Mouse (Mus musculus) CD4-positive, CD25-positive, alpha-beta regulatory T cell, adult 2 months (primary cell): ENCODE results near the gene Pabpn1.

Source experiments
- DNase-seq: peaks from one replicate; pipeline ENCODE4 v3.0.0-alpha.2; 2012; ENCODE audit warnings: low read depth, low spot score

The Pabpn1 gene

DNA sequence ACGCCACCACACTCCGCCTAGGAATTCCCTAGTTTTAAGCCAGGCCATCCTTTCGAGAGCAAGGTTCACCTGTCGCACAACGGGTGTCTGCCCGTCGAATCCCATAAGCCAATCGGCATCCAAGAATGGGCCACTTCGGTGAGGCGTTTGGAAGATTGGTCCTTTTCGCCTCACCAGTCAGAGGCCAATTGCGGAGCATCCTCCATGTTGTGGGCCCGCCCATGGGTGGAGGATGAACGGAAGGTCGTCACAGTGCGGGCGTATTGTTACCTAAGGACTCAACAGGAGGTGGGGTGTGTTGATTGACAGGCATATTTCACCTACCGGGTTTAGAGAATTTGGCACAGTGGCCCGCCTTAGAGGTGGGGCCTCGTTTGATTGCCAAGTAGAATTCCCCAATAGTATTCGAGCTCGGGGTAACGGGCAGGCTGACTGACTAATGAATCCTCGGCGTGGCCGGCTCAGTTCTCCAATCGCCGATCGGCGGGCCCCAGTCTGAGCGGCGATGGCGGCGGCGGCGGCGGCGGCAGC is 1.4 kb downstream of the Pabpn1 start:
- peak; percentile 98 for DNase-seq

DNA sequence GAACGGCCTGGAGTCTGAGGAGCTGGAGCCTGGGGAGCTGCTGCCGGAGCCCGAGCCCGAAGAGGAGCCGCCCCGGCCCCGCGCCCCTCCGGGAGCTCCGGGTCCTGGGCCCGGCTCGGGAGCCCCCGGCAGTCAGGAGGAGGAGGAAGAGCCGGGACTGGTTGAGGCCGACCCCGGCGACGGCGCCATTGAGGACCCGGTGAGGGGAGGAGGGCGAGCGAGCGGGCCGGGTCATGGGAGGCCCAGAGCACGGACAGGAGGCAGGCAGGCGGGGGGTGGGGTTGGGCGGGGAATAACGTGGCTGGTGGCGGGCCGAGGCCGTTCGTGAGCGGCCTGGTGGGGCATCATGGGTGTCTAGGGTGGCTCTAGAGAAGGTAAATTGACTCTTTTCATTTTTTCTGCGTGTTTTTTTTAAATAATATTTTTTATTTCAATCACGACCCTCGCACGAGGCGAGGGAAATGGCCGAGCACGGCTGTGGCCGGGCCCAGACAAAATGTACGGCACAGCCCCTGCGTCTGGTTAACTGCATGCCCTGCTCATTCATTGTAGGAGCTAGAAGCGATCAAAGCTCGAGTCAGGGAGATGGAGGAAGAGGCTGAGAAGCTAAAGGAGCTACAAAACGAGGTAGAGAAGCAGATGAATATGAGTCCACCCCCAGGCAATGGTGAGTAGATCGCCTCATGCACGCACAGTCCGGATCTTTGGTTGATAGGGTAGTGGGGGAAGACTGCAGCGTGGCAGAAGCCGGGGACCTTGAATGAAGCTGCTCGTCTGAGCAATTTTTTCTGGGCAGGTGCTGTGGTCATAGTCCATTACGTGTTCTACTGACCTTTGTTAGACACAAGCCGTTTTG is 2.2 kb downstream of the Pabpn1 start:
- DNase-seq, result peak; percentile 69

DNA sequence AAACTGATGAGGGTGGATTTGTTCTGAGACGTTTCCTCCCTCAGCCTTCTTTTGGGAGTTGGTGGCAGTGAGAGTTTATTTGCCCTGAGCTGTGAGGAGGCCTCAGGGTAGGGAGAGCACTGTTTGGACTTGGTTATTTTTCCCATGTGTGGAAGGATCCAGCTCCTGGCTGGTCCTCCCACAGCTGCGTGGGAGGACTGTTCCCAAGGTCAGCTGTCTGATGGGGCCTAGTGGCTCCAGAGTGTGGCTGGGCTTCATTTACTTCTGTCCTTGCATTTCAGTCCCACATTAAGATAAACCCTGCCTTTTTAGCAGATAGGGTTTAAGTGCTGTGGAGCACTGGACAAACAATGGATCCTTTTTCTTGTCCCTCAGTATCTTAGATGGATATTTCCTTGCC is 5.1 kb downstream of the Pabpn1 start:
- DNase-seq, result no peak

DNA sequence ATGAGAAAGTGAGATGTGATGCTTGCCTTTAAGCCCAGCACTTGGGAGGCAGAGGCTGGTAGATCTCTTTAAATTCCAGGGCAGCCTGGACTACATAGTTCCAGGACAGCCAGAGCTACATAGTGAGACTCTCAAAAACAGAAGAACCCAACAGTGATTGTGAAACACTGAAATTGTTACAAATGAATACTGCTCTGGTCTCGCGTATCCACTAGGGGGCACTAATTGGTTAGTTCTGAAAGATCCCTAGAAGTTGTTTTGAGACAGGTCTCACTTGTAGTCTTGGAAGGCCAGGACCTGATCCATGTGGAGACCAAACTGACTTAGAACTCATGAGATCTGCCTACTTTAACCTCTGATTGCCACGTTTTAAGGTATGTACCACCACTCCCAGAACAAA is 8.1 kb downstream of the Pabpn1 start:
- peak; percentile 82 for DNase-seq

DNA sequence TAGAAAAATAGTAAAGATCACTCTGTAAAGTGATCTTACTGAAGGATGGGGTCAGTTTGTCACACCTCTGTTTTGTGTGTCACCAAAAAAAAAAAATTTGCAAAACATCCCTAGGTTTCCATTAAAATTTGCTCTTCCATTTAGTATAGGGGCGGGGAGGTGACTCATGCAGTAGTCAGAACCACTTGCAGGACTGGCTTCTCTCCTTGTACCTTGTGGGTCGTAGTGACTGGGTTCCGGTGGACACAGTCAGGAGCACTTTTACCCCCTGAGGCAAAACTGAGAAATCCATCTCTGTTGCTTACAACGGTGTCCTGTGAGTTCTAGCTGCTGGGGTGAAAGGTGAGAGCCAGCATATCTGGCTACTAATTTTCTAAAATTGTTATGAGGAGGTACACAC is 11.3 kb downstream of the Pabpn1 start:
- DNase-seq, result no peak

DNA sequence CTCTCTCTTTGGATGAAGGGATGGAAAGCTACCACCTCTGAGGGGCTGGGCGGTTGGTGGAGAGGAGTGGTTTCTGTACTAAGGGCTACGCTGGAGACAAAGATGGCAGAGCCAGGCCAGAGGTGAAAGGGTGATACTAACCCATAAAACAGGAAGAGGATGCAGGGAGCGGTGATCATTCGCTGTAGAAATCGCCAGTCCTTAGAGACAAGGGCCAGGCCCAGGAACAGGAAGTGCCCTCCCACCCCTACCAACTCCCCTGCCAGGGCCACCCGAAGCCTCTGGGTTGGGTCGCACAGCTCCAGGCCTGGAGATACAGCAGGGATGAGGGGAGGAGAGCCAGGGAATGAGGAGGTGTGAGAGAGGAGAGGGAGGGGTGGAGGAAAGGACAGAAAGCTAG is 16.4 kb downstream of the Pabpn1 start:
- DNase-seq, result no peak

DNA sequence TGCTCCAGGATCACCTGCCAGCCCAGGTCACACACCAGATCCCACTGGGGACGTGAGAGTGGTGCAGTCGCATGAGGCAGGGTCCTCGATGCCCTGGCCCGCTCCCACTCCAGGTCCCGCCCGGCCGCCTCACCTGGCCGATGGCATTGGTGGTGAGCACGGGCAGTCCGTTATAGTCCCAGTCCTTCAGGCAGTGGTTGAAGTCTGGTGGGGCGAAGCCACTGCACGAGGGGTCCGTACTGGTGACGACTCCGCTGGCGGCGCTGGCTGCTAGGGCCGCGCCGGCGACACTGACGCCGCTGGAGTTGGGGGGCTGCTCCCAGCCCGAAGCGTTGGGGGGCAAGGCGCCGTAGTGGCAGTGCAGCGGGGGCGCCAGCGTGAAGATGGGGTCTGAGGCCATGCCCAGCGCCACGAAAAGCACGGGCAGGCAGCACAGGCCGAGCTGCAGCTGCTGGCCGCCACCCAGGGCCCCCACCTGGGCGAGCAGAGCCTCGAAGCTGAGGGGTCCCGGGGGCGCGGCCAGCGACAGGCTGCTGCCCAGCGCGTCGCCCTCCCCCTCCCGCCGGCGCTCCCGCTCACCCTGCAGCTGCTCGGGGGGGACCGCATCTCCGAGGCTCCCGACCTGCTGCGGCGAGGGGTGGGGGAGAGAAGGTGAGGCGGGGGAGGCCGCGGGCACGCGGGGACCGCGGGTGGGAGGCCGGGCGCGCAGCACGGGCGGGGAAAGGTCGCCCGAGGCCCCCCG is 20.0 kb downstream of the Pabpn1 start:
- peak; percentile 35 for DNase-seq

DNA sequence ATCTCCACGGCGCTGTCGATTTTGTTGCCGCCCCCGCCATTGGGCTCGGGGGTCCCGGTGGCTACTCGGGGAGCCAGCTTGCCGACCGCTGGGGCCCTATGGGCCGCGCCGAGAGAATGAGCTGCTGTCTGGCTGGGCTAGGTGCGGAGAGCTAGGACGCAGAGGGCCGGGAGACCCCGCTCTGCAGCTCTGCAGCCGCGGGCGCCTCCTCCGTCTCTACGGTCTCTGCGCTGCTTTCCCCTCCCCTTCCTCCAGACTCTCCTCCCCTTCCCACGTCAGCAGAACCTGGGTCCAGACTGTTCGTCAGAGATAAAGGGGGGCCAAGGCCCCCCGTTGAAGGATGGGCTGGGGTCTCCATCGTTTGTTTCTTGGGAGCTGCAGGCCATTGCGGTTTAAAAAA is 20.6 kb downstream of the Pabpn1 start, which contains the start of gene Slc22a17:
TSS of gene Slc22a17 (minus strand) at position 247 of the 400 bp plus-strand sequence.
- DNase-seq, result peak; percentile 72

DNA sequence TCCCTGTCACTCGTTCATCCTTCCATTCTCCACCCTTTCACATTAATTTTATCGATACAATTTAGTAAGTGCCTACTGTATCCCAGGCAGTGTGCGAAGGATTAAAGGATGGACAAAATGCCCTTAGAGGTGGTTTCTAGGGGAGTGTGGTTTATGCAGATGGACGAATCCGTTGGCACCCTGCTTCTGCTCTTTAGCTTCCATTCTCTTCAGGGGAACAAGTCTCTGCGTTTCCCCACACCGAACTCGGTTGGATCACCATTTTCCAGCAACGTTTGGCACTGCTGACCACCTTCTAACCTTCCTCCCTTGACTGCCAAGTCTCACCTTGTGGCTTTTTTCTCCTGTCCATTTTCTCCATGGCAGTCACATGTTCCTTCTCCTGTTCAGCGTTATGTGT is 21.0 kb downstream of the Pabpn1 start:
- DNase-seq, result no peak

DNA sequence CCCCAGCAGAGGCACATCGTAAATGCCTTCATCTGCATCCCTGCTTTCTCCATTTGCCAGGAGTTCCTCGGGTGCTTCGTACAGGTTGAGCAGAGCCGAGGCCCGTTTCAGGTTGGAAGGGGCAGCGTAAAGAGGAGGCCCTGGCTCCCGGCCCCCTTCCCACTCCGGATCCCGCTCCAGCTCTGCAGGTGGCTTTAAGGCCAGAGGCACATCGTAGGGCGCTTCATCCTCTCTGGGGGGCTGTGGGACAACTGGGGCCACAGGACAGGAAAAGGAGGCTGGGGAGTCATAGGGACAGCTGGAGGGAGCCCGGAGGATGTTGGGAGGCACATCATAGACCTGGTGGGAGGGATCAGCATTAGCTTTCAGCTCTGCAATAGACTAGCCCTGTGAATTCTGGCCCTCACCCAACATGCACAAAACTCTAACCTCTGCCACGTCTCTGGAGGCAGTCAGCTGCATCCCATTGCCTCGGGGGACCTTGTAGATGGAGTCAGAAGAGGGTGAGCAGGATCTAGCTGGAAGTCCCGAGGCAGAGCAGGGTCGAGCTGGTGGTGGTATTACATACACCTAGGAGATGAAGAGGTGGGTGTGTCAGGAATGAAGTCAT is 27.9 kb downstream of the Pabpn1 start:
- DNase-seq, result no peak

DNA sequence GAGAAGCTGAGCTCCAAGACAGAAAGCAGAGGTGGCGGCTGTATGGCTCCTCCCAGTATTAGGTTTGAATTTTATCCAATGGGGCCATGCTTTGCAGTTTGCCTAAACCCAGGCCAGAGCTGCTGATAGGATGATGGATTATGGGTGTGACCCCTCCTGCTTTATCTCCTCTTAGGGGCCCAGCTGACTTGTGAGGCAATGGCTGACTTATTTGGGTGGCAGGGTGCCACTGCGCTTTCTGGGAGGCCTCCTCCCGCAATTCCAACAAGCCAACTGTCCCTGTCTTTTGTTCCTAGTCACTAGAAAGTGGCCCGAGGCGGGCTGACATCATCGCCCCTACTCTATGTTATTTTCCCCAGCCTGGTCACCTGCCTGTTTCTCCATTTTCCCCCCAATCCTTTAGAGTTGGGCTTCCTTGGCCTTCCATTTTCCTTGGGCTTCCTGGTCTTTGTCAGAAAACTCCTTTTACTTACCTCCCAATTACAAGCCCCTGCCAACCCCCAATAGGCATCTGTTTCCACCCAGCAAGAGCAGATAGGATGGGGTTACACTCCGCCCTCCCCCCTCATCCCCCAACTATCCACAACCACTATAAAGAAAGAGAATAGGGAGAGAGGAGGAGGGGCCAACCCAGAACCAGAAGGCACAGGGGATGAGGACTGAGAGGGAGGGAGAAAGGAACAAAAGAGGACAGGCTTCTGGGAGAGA is 32.5 kb downstream of the Pabpn1 start:
- DNase-seq, result no peak

DNA sequence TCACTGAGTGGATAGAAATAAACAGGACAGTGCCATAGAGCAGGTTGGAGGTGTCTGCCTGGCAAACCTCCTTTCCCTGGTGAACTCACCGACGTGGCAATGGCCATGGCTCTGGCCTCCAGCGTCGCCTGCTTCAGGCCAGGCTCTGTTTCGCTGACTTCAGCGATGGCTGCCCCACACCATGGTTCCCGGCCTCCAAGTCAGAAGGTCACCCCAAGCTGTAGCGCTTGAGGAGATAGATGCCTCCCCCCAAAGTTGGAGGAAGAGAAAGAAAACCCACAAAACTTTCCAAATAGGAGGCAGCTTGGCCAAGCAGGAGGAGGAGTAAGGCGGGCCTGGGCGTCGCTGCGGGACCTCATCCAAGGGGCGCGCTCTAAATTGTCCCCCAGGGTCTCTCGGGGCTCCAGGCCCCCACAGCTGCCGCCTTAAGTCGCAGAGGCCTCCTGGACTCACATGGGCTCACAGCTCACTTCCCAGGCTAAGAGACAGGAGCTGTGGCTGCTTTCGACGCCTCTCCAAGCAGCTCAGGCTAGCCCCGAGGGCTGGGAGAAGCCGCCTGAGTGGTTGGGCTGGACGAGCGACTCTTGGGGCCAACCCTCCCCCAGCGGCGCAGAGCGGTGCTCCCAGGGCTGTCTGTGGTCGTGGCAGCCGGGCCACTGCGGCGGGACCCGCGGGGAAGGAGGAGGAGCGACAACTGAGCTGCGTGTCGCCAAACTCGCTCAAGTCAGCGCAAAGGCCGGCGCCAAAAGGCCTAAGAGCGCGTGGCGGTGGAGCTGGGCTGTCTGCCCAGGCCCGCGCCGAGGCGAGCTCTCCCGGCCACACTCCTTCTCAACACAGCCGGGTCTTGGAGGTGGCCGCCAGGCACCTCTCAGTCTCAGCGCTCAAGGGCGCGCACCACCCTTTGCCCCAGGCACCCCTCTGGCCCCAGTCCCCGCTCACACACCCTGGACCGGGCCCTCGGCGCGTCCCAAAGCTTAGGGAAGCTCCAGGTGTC is 33.3 kb downstream of the Pabpn1 start, which contains the start of gene Efs:
TSS of gene Efs (minus strand) at position 778 of the 994 bp plus-strand sequence.
- no peak for DNase-seq

DNA sequence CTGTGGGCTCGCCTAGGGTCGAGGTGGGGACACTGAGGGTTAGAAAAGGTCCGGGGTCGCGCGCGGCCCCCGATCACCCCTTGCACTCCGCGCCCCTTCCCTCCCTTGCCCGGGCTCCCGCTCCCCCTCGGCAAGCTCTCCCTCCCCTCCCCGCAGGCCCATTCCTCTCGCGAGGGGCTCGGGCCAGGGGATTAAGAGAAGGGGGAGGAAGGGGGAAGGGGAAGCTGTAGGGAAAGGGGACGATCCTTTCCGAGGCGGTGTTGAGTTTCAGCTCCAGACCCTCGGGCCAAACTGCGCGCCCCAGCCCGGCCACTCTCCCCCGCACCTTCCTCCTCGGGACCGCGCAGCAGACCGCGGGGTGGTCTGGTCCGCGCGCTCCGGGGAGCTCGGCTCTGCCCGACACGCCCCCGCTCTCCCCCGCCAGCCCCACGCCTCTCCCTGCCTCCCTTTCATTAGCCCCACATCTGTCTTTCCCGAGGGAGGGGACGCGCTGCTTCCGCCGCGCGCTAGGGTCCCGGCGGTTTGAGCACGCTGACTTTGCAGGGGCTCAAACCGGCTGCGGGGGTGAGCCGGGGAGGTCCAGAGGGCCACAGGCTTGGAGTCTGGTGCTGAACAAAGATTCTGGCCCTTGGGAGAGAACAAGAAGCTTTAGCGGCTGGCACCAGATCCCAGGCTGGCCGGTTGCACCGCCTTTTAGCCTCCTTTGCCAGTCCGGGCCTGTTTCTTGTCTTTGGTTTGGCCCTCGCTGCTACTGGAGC is 34.3 kb downstream of the Pabpn1 start:
- DNase-seq, result no peak

DNA sequence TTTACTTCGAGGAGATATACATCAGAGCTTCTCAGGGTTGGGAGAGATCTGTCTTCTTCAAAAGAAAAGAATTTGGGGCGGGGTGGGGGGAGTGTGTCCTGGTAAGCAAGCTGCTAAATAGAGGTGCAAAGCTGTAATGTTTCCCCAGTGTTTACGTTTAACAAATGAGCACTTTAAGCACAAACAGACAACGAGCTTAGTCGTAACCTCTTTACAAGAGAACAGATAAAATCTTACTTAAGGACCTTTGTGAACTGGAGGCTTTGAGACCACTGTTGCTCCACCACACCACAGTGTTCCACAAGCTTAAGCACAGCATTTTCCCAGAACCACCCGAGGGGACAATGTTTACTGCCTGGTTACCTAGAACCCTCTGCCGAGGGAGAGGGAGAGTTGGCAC is 35.0 kb downstream of the Pabpn1 start:
- no peak for DNase-seq

DNA sequence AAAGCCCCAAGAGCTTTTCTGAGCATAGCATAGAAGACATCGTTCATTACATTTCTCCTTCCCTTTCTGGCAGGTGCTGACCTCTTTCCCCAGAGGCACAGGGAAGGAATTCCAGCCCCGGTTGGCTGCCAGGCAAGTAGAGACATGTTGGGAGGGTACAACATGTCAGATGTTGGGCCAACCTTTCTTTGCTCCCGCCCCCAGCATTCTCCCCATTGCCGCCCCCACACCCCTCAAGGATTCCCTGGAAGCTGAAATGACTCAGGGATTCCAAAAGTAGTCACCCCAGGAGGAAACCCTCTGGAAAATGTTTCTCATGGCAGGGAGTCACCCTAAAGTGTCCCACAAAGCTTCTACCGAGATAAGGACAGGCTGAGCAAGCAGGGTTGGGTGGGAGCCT is 37.5 kb downstream of the Pabpn1 start:
- no peak for DNase-seq

DNA sequence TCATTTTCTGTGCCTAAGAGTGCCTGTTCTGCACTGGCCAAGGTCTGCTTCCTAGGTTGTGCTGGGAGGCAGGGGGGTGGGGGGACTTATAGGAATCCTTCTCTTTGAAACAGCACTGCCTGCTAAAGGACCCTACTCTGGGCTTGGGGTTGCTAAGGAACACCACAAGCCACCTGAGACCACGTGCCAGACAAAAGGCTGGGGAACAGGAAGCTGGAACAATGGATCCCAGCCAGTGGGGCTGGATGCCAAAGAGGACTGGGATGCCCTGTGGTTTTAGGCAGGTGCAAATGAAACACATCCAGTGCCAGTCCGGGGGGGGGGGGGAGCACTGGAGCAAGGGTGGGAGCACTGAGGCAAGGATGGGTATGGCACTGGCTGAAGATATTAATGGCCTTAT is 38.1 kb downstream of the Pabpn1 start:
- no peak for DNase-seq

DNA sequence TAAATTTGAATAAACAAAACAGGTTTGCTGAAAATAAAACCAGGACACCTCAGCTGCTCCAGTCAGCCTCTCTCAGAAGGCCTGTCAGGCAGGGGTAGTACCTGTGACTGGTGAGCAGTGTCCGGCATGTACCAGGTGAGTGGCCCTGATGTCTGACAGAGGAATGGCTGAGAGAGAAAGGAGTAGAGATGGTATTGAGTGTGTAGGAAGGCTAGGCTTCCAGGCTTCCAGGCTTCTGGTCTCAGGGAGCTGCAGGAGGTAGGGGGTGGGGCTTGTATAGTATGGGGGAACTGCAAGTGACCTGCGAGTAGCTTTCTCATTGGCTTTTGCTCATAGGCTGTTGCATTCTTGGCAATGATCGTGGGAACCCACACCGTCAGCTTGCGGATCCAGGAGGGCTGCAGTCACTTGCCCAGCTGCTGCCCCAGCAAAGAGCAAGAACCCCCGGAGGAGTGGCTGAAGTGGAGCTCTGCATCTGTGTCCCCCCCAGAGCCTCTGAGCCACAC is 40.4 kb downstream of the Pabpn1 start, which contains the start of gene Il25:
TSS of gene Il25 (plus strand) at position 51 of the 506 bp plus-strand sequence.
- DNase-seq, result no peak

DNA sequence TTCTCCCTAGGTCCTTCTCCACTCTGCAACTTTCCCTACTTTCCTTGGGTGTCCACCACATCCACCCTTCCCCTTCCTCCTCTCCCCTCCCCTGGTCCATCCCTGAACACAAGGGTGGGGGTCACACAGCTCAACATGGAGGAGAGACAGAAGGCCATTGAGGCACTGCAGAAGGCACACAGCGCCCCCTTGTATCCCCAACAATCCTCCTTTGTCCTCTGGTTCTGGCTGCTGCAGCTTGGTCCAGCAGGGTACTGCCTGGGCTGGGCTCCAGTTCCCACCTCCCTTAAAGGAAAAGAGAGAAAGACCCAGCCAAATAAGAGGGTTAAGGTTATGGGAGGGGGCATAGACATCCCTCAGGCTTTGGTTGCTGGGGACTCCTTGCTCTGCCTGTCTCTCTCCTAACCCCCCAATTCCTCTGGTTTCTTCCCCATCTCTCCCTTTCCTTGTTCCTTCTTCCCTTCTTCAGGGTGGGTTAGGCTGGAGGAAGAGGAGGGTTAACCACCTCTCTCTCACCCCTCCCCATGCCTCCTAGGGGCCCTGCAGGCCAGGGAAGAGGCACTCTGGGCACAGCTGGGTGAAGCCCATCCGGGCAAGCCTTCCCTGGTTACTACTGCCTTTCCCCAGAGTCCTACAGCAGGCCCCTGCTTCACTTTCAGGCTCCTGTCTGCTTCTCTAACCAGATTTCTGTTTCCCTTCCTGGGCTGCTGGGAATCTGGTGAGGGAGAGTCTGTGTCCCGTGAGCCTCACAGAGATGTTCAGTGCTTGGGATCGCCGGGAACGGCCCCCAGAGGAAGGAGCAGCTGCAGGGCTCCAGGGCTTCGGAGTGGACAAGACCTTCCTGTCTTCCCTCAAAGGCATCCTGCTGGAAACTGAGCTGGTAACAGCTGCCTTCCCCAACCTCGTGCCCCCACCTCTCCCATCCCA is 43.9 kb downstream of the Pabpn1 start, which contains the start of gene Cmtm5:
TSS of gene Cmtm5 (plus strand) at position 358 of the 927 bp plus-strand sequence.
- no peak for DNase-seq
